Mouse (Mus musculus) brain, embryonic 14.5 days (tissue): ENCODE measurements around the gene Frrs1l.

Experiments used
- CTCF ChIP-seq: fragments of 200-500 bp; IDR thresholded peaks from 2 replicates; pipeline ENCODE4 v1.5.1; 2012; ENCODE audit warnings: inconsistent platforms, mild to moderate bottlenecking, moderate library complexity, borderline replicate concordance; ENCODE audit not compliant: insufficient read depth, insufficient read length; ENCODE audit errors: extremely low read depth
- POLR2A ChIP-seq: fragments of 200-500 bp; IDR thresholded peaks from 2 replicates; pipeline ENCODE4 v1.6.1; 2012; ENCODE audit warnings: mild to moderate bottlenecking, inconsistent platforms, borderline replicate concordance; ENCODE audit not compliant: poor library complexity, insufficient read depth, insufficient read length, severe bottlenecking; ENCODE audit errors: extremely low read depth

- TF ChIP-seq CTCF (no peak), POLR2A (no peak)
Measured at GRCm38 (mm10) chr4:56961320-56961925, 28.8 kb downstream of the Frrs1l start.
